In genomic region chr13:63094317-63095131, GRCm38 (mm10) we compare ENCODE assay signal across 8 mouse cellular contexts.
DNase-seq lines count a peak whose midpoint lies in the region; ATAC-seq and TF ChIP-seq lines count a peak whose summit lies in the region.

No protein-coding gene starts in this region.

- H3K9ac ChIP-seq in heart, embryonic 11.5 days (ENCODE audit: low read depth, low read length), result no peak overlapping the region
- no peak overlapping the region for H3K9ac ChIP-seq in embryonic facial prominence, embryonic 14.5 days (ENCODE audit: low read depth, low read length)

- no peak overlapping the region for H3K4me3 ChIP-seq in heart, embryonic 10.5 days
- H3K4me3 ChIP-seq in heart, embryonic 11.5 days (ENCODE audit: low read depth, low read length), result no peak overlapping the region
- peak overlapping the region; percentile 52 for H3K4me3 ChIP-seq in E14TG2a.4 (replicated peaks; ENCODE audit: low read length)
- H3K4me3 ChIP-seq in embryonic facial prominence, embryonic 14.5 days (ENCODE audit: low read depth, low read length), result no peak overlapping the region

- H3K27me3 ChIP-seq in heart, embryonic 10.5 days (ENCODE audit: insufficient read depth, poor library complexity, severe bottlenecking), result no peaks in the 10 kb centered on the region
- no peaks in the 10 kb centered on the region for H3K27me3 ChIP-seq in heart, embryonic 11.5 days (ENCODE audit: control insufficient read depth, insufficient read depth, low read length)
- peaks cover 37% of the 10 kb centered on the region for H3K27me3 ChIP-seq in E14TG2a.4 (ENCODE audit: insufficient read depth, low read length)
- no peaks in the 10 kb centered on the region for H3K27me3 ChIP-seq in embryonic facial prominence, embryonic 14.5 days (replicated peaks; ENCODE audit: control insufficient read depth, insufficient read depth, low read length)

- no peaks in the 10 kb centered on the region for H3K36me3 ChIP-seq in heart, embryonic 10.5 days
- no peaks in the 10 kb centered on the region for H3K36me3 ChIP-seq in heart, embryonic 11.5 days (ENCODE audit: control insufficient read depth, insufficient read depth, low read length)
- no peaks in the 10 kb centered on the region for H3K36me3 ChIP-seq in E14TG2a.4 (ENCODE audit: insufficient read depth, low read length)
- H3K36me3 ChIP-seq in embryonic facial prominence, embryonic 14.5 days (ENCODE audit: control insufficient read depth, insufficient read depth, low read length), result no peaks in the 10 kb centered on the region

- H3K4me1 ChIP-seq in heart, embryonic 10.5 days, result peaks cover 20% of the 10 kb centered on the region
- peaks cover 6% of the 10 kb centered on the region; the same call in 1 of the 2 replicates for H3K4me1 ChIP-seq in heart, embryonic 11.5 days (ENCODE audit: control insufficient read depth, insufficient read depth, low read length)
- H3K4me1 ChIP-seq in E14TG2a.4 (replicated peaks; ENCODE audit: low read depth, low read length), result peaks cover 44% of the 10 kb centered on the region
- peaks cover 34% of the 10 kb centered on the region for H3K4me1 ChIP-seq in embryonic facial prominence, embryonic 14.5 days (ENCODE audit: control insufficient read depth, insufficient read depth, low read length)

- WGBS in heart, embryonic 10.5 days, result 24% methylated on average over 8 of the region's 8 CpGs
- 24% methylated on average over 8 of the region's 8 CpGs for WGBS in heart, embryonic 11.5 days (ENCODE audit: insufficient replicate concordance)
- 16% methylated on average over 8 of the region's 8 CpGs for WGBS in embryonic facial prominence, embryonic 14.5 days

- no peak for DNase-seq in heart, embryonic 10.5 days (ENCODE audit: low spot score)
- peak; percentile 73 for DNase-seq in embryonic facial prominence, embryonic 14.5 days (ENCODE audit: low spot score)
- peak; percentile 66 for DNase-seq in lung, postnatal 25 days (ENCODE audit: low spot score)
- DNase-seq in cerebellum, adult 9-11 months, result no peak
- DNase-seq in frontal cortex, postnatal 14 days (ENCODE audit: low spot score in 2 of 2), result no peak
- DNase-seq in neural tube, embryonic 10.5 days (ENCODE audit: extremely low spot score, low spot score), result no peak

- no peak overlapping the region for H3K4me2 ChIP-seq in heart, embryonic 11.5 days
- no peak overlapping the region for H3K4me2 ChIP-seq in embryonic facial prominence, embryonic 14.5 days (ENCODE audit: low read depth, low read length)

- no peaks in the 10 kb centered on the region for H3K9me3 ChIP-seq in heart, embryonic 10.5 days
- no peaks in the 10 kb centered on the region for H3K9me3 ChIP-seq in heart, embryonic 11.5 days (replicated peaks; ENCODE audit: control insufficient read depth, low read length)
- H3K9me3 ChIP-seq in E14TG2a.4 (ENCODE audit: low read length), result no peaks in the 10 kb centered on the region
- H3K9me3 ChIP-seq in embryonic facial prominence, embryonic 14.5 days (ENCODE audit: control insufficient read depth, low read length), result no peaks in the 10 kb centered on the region

- no peak for TF ChIP-seq CTCF in E14TG2a.4 (conservative IDR thresholded peaks at IDR 0.05; ENCODE audit: low read length)

- peak overlapping the region; percentile 65 for H3K27ac ChIP-seq in heart, embryonic 10.5 days
- no peak overlapping the region for H3K27ac ChIP-seq in heart, embryonic 11.5 days (ENCODE audit: low read depth, low read length)
- peak overlapping the region; percentile 62 for H3K27ac ChIP-seq in embryonic facial prominence, embryonic 14.5 days (replicated peaks; ENCODE audit: low read depth, low read length)

- no peak for ATAC-seq in heart, embryonic 11.5 days (replicated peaks; ENCODE audit: insufficient number of reproducible peaks, low FRiP score, low TSS enrichment)
- ATAC-seq in embryonic facial prominence, embryonic 14.5 days (ENCODE audit: low read depth), result peak; percentile 66

Comparison
In these comparisons a context has a peak if more than half of its experiments do, and no peak if none do; other contexts are left out.
1. DNase-seq: peak in embryonic facial prominence, embryonic 14.5 days (single experiment) and lung, postnatal 25 days (single experiment); none in heart, embryonic 10.5 days (single experiment), cerebellum, adult 9-11 months (single experiment), frontal cortex, postnatal 14 days (0 of 2) and neural tube, embryonic 10.5 days (single experiment).